Comparison of ENCODE assay signal across 19 mouse cellular contexts in the genomic region with DNA sequence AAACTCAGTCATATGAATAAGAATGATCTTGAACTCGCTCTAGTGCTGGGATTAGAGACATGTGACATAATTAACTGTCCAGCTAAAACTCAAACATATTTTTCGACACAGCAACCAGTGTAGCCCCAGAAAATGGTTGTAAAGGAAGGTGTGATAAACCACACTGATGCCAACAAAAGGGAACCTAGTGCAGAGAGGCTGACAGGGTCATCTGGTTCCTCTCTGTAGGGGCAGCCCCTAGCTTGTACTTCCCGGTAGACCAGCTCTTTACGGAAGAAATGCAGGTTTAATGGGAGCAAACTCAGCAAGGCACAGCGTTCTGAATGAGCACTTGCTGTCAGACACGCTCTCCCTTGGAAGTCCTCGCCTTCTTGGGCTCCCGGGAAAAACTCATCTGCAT. TPM values are rescaled to one million over a fixed set of nuclear protein-coding genes. Genes with fewer than 3 reads are reported as not detected.
"Had no signal": no experiment of that assay in that cellular context is flagged by ENCODE, and none has a peak within 500 bp of the region (broad histone marks: within the 10 kb centered on the region; RNA-seq: fewer than 3 reads in every experiment).

No protein-coding gene starts in this region.

- H3K9ac ChIP-seq: intestine, embryonic 15.5 days; liver, embryonic 15.5 days; midbrain, embryonic 15.5 days; stomach, embryonic 15.5 days had no signal

- H3K4me3 ChIP-seq: intestine, embryonic 15.5 days; liver, embryonic 15.5 days; midbrain, embryonic 15.5 days; stomach, embryonic 15.5 days had no signal

- H3K27me3 ChIP-seq: intestine, embryonic 15.5 days; liver, embryonic 15.5 days; midbrain, embryonic 15.5 days; stomach, embryonic 15.5 days had no signal

- H3K36me3 ChIP-seq: intestine, embryonic 15.5 days; liver, embryonic 15.5 days; midbrain, embryonic 15.5 days; stomach, embryonic 15.5 days had no signal

- H3K4me1 ChIP-seq: intestine, embryonic 15.5 days; liver, embryonic 15.5 days; midbrain, embryonic 15.5 days; stomach, embryonic 15.5 days had no signal

- H3K4me2 ChIP-seq: intestine, embryonic 15.5 days; liver, embryonic 11.5 days; liver, embryonic 15.5 days; midbrain, embryonic 15.5 days; stomach, embryonic 15.5 days had no signal

- H3K27ac ChIP-seq: intestine, embryonic 15.5 days; liver, embryonic 15.5 days; macrophage; midbrain, embryonic 15.5 days; stomach, embryonic 15.5 days had no signal

- ATAC-seq: intestine, embryonic 15.5 days; midbrain, embryonic 15.5 days had no signal

- DNase-seq: kidney, adult 18-20 months; kidney, postnatal 14 days; layer of hippocampus, adult 9-11 months; lung, adult 2 months; lung, postnatal 10 days; right cerebral cortex, adult 18-20 months; right cerebral cortex, postnatal 25 days; thymus, adult 2 months; thymus, postnatal 36 days had no signal

- H3K9me3 ChIP-seq: intestine, embryonic 15.5 days; liver, embryonic 15.5 days; midbrain, embryonic 15.5 days; stomach, embryonic 15.5 days had no signal

RNA-seq across cellular contexts. Expression of gene Tuba3a, which starts 6.1 kb away (rescaled TPM):
- total RNA-seq: left cerebral cortex, postnatal 36 days had no signal
- polyA plus RNA-seq: intestine, embryonic 15.5 days; kidney, embryonic 14.5 days; liver, embryonic 11.5 days; liver, embryonic 15.5 days; macrophage; midbrain, embryonic 15.5 days; neural tube, embryonic 14.5 days; small intestine, adult 2 months had no signal

RNA-seq across cellular contexts. Expression of gene Cd27, which starts 42.9 kb away (rescaled TPM):
- total RNA-seq: left cerebral cortex, postnatal 36 days had no signal
- polyA plus RNA-seq: macrophage had no signal
